Mouse (Mus musculus) layer of hippocampus, postnatal 10 days (tissue): Measurements from ENCODE around the gene Cbs. TPM values are rescaled to one million over a fixed set of nuclear protein-coding genes. Genes with fewer than 3 reads are reported as not detected.

Experiments
- microRNA-seq, 2 experiments: library from miRNA; unstranded; fragments of <30 nt; microRNA quantifications; one replicate each; pipeline ENCODE4 v1.2.0; 2021
- total RNA-seq, 2 experiments: library from RNA; stranded (reverse); gene quantifications; 2 replicates each; pipeline ENCODE4 v1.2.3; 2021

The Cbs gene
- total RNA-seq, 2 experiments from 2014 or later, result 66.4 to 78.1 TPM

Small RNA genes within 50 kb of the gene (microRNA-seq; reads per million reads assigned to microRNA genes)
- gene Gm24970, result 0.20 to 0.22 reads per million in 2 experiments

Other genes with a start within 250 kb of the Cbs start
- 10 to 100 TPM; 26.3 to 28.8 TPM for gene Wdr4, start 117.3 kb downstream of the Cbs start, total RNA-seq
- gene Ndufv3, start 117.1 kb downstream of the Cbs start, total RNA-seq, result 100 to 1,000 TPM; 294 to 312 TPM
- 10 to 100 TPM; 16.4 to 17.5 TPM for gene Pknox1, start 72.5 kb downstream of the Cbs start, total RNA-seq
- gene U2af1, start 21.7 kb upstream of the Cbs start, total RNA-seq, result 100 to 1,000 TPM; 143 to 153 TPM
- under 1 TPM; 0.57 to 0.80 TPM for gene Cryaa, start 40.6 kb upstream of the Cbs start, total RNA-seq
- gene Sik1, start 218.6 kb upstream of the Cbs start, total RNA-seq, result 10 to 100 TPM; 21.7 to 22.2 TPM